Mouse (Mus musculus): ENCODE data around the gene Fchsd2. TPM values are rescaled to one million over a fixed set of nuclear protein-coding genes. Genes with fewer than 3 reads are reported as not detected.

Fchsd2 gene
- polyA plus RNA-seq, 1 experiment from 2014 or later = 50.5 TPM

GRCm38 (mm10) chr7:101101156-101101691 is 8.6 kb downstream of the Fchsd2 start:
- Histone ChIP-seq H3K4me1 (ENCODE audit: control insufficient read depth, insufficient read depth, low read length) (no peaks in the 10 kb centered on the region), H3K27me3 (ENCODE audit: control insufficient read depth, insufficient read depth, low read length) (no peaks in the 10 kb centered on the region), H3K4me3 (replicated peaks; ENCODE audit: low read depth, low read length) (no peak overlapping the region), H3K9ac (replicated peaks; ENCODE audit: low read length) (0 out of 2 replicates have a peak overlapping the region, but pooled peaks have one; percentile 9), H3K36me3 (ENCODE audit: control insufficient read depth, insufficient read depth, low read length) (no peaks in the 10 kb centered on the region), H3K9me3 (ENCODE audit: control insufficient read depth, low read length) (no peaks in the 10 kb centered on the region), H3K4me2 (ENCODE audit: low read length) (no peak overlapping the region), H3K27ac (replicated peaks; ENCODE audit: low read depth, low read length) (peak overlapping the region; percentile 21; the same call in 1 of the 2 replicates)
- peak; percentile 60 for ATAC-seq (ENCODE audit: low FRiP score, low TSS enrichment)
- peak; percentile 46 for DNase-seq
- 47% methylated on average over 10 of the region's 10 CpGs for WGBS

GRCm38 (mm10) chr7:101106666-101107065 is 14.0 kb downstream of the Fchsd2 start:
- Histone ChIP-seq H3K27me3 (ENCODE audit: control insufficient read depth, insufficient read depth, low read length) (no peaks in the 10 kb centered on the region), H3K9me3 (ENCODE audit: control insufficient read depth, low read length) (no peaks in the 10 kb centered on the region), H3K4me1 (ENCODE audit: control insufficient read depth, insufficient read depth, low read length) (peaks cover 13% of the 10 kb centered on the region), H3K27ac (replicated peaks; ENCODE audit: low read depth, low read length) (no peak overlapping the region), H3K9ac (replicated peaks; ENCODE audit: low read length) (no peak overlapping the region), H3K36me3 (ENCODE audit: control insufficient read depth, insufficient read depth, low read length) (peaks cover 10% of the 10 kb centered on the region), H3K4me2 (ENCODE audit: low read length) (no peak overlapping the region), H3K4me3 (replicated peaks; ENCODE audit: low read depth, low read length) (no peak overlapping the region)
- ATAC-seq (ENCODE audit: low FRiP score, low TSS enrichment) (no peak), DNase-seq (no peak)
- 68% methylated on average over 2 of the region's 2 CpGs for WGBS

- peak overlapping the region; percentile 99 for H3K27ac ChIP-seq (replicated peaks; ENCODE audit: low read depth, low read length)
- peak overlapping the region; percentile 88 for H3K4me2 ChIP-seq (ENCODE audit: low read length)
- peak overlapping the region; percentile 83 for H3K4me3 ChIP-seq (replicated peaks; ENCODE audit: low read depth, low read length)
- H3K9me3 ChIP-seq (ENCODE audit: control insufficient read depth, low read length) = no peaks in the 10 kb centered on the region
- no peaks in the 10 kb centered on the region for H3K27me3 ChIP-seq (ENCODE audit: control insufficient read depth, insufficient read depth, low read length)
- peak overlapping the region; percentile 51; the same call in 1 of the 2 replicates for H3K9ac ChIP-seq (replicated peaks; ENCODE audit: low read length)
- WGBS = 25% methylated on average over 5 of the region's 5 CpGs
- ATAC-seq (ENCODE audit: low FRiP score, low TSS enrichment) = no peak
- DNase-seq = no peak
- peaks cover 11% of the 10 kb centered on the region for H3K36me3 ChIP-seq (ENCODE audit: control insufficient read depth, insufficient read depth, low read length)
- peaks cover 13% of the 10 kb centered on the region for H3K4me1 ChIP-seq (ENCODE audit: control insufficient read depth, insufficient read depth, low read length)
Measured at GRCm38 (mm10) chr7:101107073-101107810, 14.6 kb downstream of the Fchsd2 start.

GRCm38 (mm10) chr7:101107968-101108652 is 15.4 kb downstream of the Fchsd2 start:
- Histone ChIP-seq H3K4me3 (replicated peaks; ENCODE audit: low read depth, low read length) (peak overlapping the region; percentile 83), H3K27me3 (ENCODE audit: control insufficient read depth, insufficient read depth, low read length) (no peaks in the 10 kb centered on the region), H3K9ac (replicated peaks; ENCODE audit: low read length) (peak overlapping the region; percentile 92), H3K4me1 (ENCODE audit: control insufficient read depth, insufficient read depth, low read length) (peaks cover 13% of the 10 kb centered on the region), H3K4me2 (ENCODE audit: low read length) (peak overlapping the region; percentile 88), H3K27ac (replicated peaks; ENCODE audit: low read depth, low read length) (peak overlapping the region; percentile 99), H3K9me3 (ENCODE audit: control insufficient read depth, low read length) (no peaks in the 10 kb centered on the region), H3K36me3 (ENCODE audit: control insufficient read depth, insufficient read depth, low read length) (peaks cover 11% of the 10 kb centered on the region)
- peak; percentile 93 for ATAC-seq (ENCODE audit: low FRiP score, low TSS enrichment)
- WGBS = under 1% methylated on average over 68 of the region's 75 CpGs
- peak; percentile 98 for DNase-seq

- H3K4me2 ChIP-seq (ENCODE audit: low read length) = peak overlapping the region; percentile 88
- H3K9ac ChIP-seq (replicated peaks; ENCODE audit: low read length) = peak overlapping the region; percentile 92
- peak overlapping the region; percentile 83 for H3K4me3 ChIP-seq (replicated peaks; ENCODE audit: low read depth, low read length)
- DNase-seq (no peak), ATAC-seq (ENCODE audit: low FRiP score, low TSS enrichment) (no peak)
- H3K36me3 ChIP-seq (ENCODE audit: control insufficient read depth, insufficient read depth, low read length) = peaks cover 15% of the 10 kb centered on the region
- H3K9me3 ChIP-seq (ENCODE audit: control insufficient read depth, low read length) = no peaks in the 10 kb centered on the region
- H3K4me1 ChIP-seq (ENCODE audit: control insufficient read depth, insufficient read depth, low read length) = peaks cover 14% of the 10 kb centered on the region
- WGBS = under 1% methylated on average over 15 of the region's 35 CpGs
- H3K27me3 ChIP-seq (ENCODE audit: control insufficient read depth, insufficient read depth, low read length) = no peaks in the 10 kb centered on the region
- peak overlapping the region; percentile 99 for H3K27ac ChIP-seq (replicated peaks; ENCODE audit: low read depth, low read length)
Measured at GRCm38 (mm10) chr7:101108653-101109005, 16.0 kb downstream of the Fchsd2 start.

- no peaks in the 10 kb centered on the region for H3K9me3 ChIP-seq (ENCODE audit: control insufficient read depth, low read length)
- H3K4me1 ChIP-seq (ENCODE audit: control insufficient read depth, insufficient read depth, low read length) = peaks cover 16% of the 10 kb centered on the region
- H3K4me3 ChIP-seq (replicated peaks; ENCODE audit: low read depth, low read length) = peak overlapping the region; percentile 83
- ATAC-seq (ENCODE audit: low FRiP score, low TSS enrichment) = peak; percentile 36
- peak; percentile 74 for DNase-seq
- H3K36me3 ChIP-seq (ENCODE audit: control insufficient read depth, insufficient read depth, low read length) = peaks cover 15% of the 10 kb centered on the region
- peak overlapping the region; percentile 88 for H3K4me2 ChIP-seq (ENCODE audit: low read length)
- H3K9ac ChIP-seq (replicated peaks; ENCODE audit: low read length) = peak overlapping the region; percentile 92
- peak overlapping the region; percentile 99 for H3K27ac ChIP-seq (replicated peaks; ENCODE audit: low read depth, low read length)
- WGBS = under 1% methylated on average over 47 of the region's 47 CpGs
- H3K27me3 ChIP-seq (ENCODE audit: control insufficient read depth, insufficient read depth, low read length) = no peaks in the 10 kb centered on the region
Measured at GRCm38 (mm10) chr7:101109006-101109855, 16.6 kb downstream of the Fchsd2 start.

- Histone ChIP-seq H3K9me3 (ENCODE audit: control insufficient read depth, low read length) (no peaks in the 10 kb centered on the region), H3K27me3 (ENCODE audit: control insufficient read depth, insufficient read depth, low read length) (no peaks in the 10 kb centered on the region), H3K4me1 (ENCODE audit: control insufficient read depth, insufficient read depth, low read length) (peaks cover 16% of the 10 kb centered on the region), H3K36me3 (ENCODE audit: control insufficient read depth, insufficient read depth, low read length) (peaks cover 15% of the 10 kb centered on the region), H3K9ac (replicated peaks; ENCODE audit: low read length) (peak overlapping the region; percentile 92), H3K4me2 (ENCODE audit: low read length) (peak overlapping the region; percentile 88), H3K27ac (replicated peaks; ENCODE audit: low read depth, low read length) (peak overlapping the region; percentile 99), H3K4me3 (replicated peaks; ENCODE audit: low read depth, low read length) (peak overlapping the region; percentile 83)
- 2% methylated on average over 8 of the region's 8 CpGs for WGBS
- ATAC-seq (ENCODE audit: low FRiP score, low TSS enrichment) (no peak), DNase-seq (peak; percentile 54)
Measured at GRCm38 (mm10) chr7:101109856-101110350, 17.2 kb downstream of the Fchsd2 start.

GRCm38 (mm10) chr7:101113410-101113809 is 20.7 kb downstream of the Fchsd2 start:
- Histone ChIP-seq H3K4me3 (replicated peaks; ENCODE audit: low read depth, low read length) (no peak overlapping the region), H3K9me3 (ENCODE audit: control insufficient read depth, low read length) (no peaks in the 10 kb centered on the region), H3K36me3 (ENCODE audit: control insufficient read depth, insufficient read depth, low read length) (peaks cover 40% of the 10 kb centered on the region), H3K4me1 (ENCODE audit: control insufficient read depth, insufficient read depth, low read length) (peaks cover 13% of the 10 kb centered on the region; the same call in 1 of the 2 replicates), H3K4me2 (ENCODE audit: low read length) (no peak overlapping the region), H3K9ac (replicated peaks; ENCODE audit: low read length) (no peak overlapping the region), H3K27ac (replicated peaks; ENCODE audit: low read depth, low read length) (no peak overlapping the region), H3K27me3 (ENCODE audit: control insufficient read depth, insufficient read depth, low read length) (no peaks in the 10 kb centered on the region)
- 94% methylated on average over 3 of the region's 3 CpGs for WGBS
- ATAC-seq (ENCODE audit: low FRiP score, low TSS enrichment) (no peak), DNase-seq (no peak)
